Mouse (Mus musculus) stomach, postnatal 0 days (tissue): ENCODE results near the gene Mgea5.

Experiments used
- CTCF ChIP-seq: IDR thresholded peaks from 2 replicates; pipeline ENCODE4 v1.5.1; 2016; ENCODE audit warnings: antibody characterized with exemption, low read depth, mild to moderate bottlenecking, moderate library complexity
- EP300 ChIP-seq: optimal IDR thresholded peaks from 2 replicates; pipeline ENCODE3; 2016; ENCODE audit warnings: antibody characterized with exemption

DNA sequence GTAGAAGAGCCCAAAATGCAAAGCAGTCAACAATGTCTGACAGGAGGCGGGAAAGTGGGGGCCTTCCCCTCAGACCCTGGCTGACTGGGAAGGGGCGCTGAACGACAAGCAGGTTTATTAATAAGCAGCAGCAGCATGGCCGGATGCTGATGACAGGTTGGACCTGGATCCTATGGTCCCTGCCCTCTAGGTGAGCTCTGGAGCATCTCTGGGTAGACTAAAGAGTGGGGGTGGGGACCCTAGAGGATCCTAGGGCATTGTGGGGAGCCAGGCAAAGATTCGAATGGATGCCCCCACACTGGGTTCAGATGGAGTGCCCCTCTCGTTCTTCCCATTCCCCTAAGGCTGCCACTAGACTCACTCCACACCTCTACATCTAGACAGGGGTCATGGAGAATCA lies 8.8 kb upstream of the Mgea5 start:
- TF ChIP-seq CTCF (no peak), EP300 (no peak)
